Mouse (Mus musculus) testis, adult 2 months (tissue): ENCODE measurements around the gene Srgap2. TPM values are rescaled to one million over a fixed set of nuclear protein-coding genes. Genes with fewer than 3 reads are reported as not detected.

Experiments
- H3K27ac ChIP-seq: fragments of 200-500 bp; 2 replicates; pipeline ENCODE4 v1.5.1; 2012; ENCODE audit warnings: low read depth, low read length; ENCODE audit not compliant: control insufficient read depth, insufficient read depth
- H3K27me3 ChIP-seq: fragments of 200-500 bp; 2 replicates; pipeline ENCODE4 v1.6.1; 2012; ENCODE audit warnings: mild to moderate bottlenecking, low read length, moderate library complexity; ENCODE audit not compliant: control insufficient read depth, insufficient read depth
- H3K36me3 ChIP-seq: fragments of 200-500 bp; 2 replicates; pipeline ENCODE4 v1.6.1; 2012; ENCODE audit warnings: mild to moderate bottlenecking, low read length; ENCODE audit not compliant: control insufficient read depth, insufficient read depth
- H3K4me1 ChIP-seq: fragments of 200-500 bp; 2 replicates; pipeline ENCODE4 v1.6.1; 2012; ENCODE audit warnings: low read length; ENCODE audit not compliant: control insufficient read depth, insufficient read depth
- H3K4me3 ChIP-seq: fragments of 200-500 bp; 2 replicates; pipeline ENCODE4 v1.5.1; 2012; ENCODE audit warnings: low read depth, mild to moderate bottlenecking, low read length, moderate library complexity, mixed read lengths; ENCODE audit not compliant: control insufficient read depth
- CTCF ChIP-seq: fragments of 200-500 bp; IDR thresholded peaks from 2 replicates; pipeline ENCODE4 v1.5.1; 2012; ENCODE audit warnings: low read depth, mild to moderate bottlenecking, inconsistent platforms, low read length, moderate library complexity; ENCODE audit not compliant: control insufficient read depth, insufficient read depth, insufficient replicate concordance
- POLR2A ChIP-seq: fragments of 200-500 bp; IDR thresholded peaks from 2 replicates; pipeline ENCODE4 v1.6.1; 2012; ENCODE audit warnings: low read depth, mild to moderate bottlenecking, inconsistent platforms, low read length, moderate library complexity; ENCODE audit not compliant: control insufficient read depth
- polyA plus RNA-seq: library from polyadenylated mRNA; depleted of rRNA; stranded (reverse); fragments of >200 nt; gene quantifications from 2 replicates; pipeline ENCODE4 v1.2.3, GENCODE M21; 2012

Srgap2 gene
- polyA plus RNA-seq, 1 experiment: 12.6 TPM

- H3K27ac ChIP-seq: no peak overlapping the region
Observed at GRCm38 (mm10) chr1:131420660-131421059, 106.5 kb downstream of the Srgap2 start.

GRCm38 (mm10) chr1:131419307-131419706 is 107.8 kb downstream of the Srgap2 start:
- no peaks in the 10 kb centered on the region for H3K4me1 ChIP-seq
- TF ChIP-seq CTCF: no peak
- TF ChIP-seq POLR2A: no peak
- H3K27me3 ChIP-seq: no peaks in the 10 kb centered on the region
- no peak overlapping the region for H3K4me3 ChIP-seq
- H3K27ac ChIP-seq: no peak overlapping the region
- H3K36me3 ChIP-seq: no peaks in the 10 kb centered on the region

More at GRCm38 (mm10) chr1:131420660-131421059, 106.5 kb downstream of the Srgap2 start:
- Histone ChIP-seq H3K4me1 (no peaks in the 10 kb centered on the region), H3K4me3 (no peak overlapping the region), H3K36me3 (no peaks in the 10 kb centered on the region), H3K27me3 (no peaks in the 10 kb centered on the region)
- TF ChIP-seq CTCF (no peak), POLR2A (no peak)

- H3K36me3 ChIP-seq: no peaks in the 10 kb centered on the region
- H3K4me3 ChIP-seq: no peak overlapping the region
- H3K27me3 ChIP-seq: no peaks in the 10 kb centered on the region
- H3K27ac ChIP-seq: no peak overlapping the region
- H3K4me1 ChIP-seq: no peaks in the 10 kb centered on the region
- TF ChIP-seq CTCF: no peak
- TF ChIP-seq POLR2A: no peak
Observed at GRCm38 (mm10) chr1:131417821-131418660, 109.1 kb downstream of the Srgap2 start.

GRCm38 (mm10) chr1:131417059-131417750 is 109.9 kb downstream of the Srgap2 start:
- Histone ChIP-seq H3K36me3 (no peaks in the 10 kb centered on the region), H3K27me3 (no peaks in the 10 kb centered on the region), H3K4me1 (no peaks in the 10 kb centered on the region), H3K27ac (no peak overlapping the region), H3K4me3 (no peak overlapping the region)
- TF ChIP-seq POLR2A: no peak
- TF ChIP-seq CTCF: no peak

GRCm38 (mm10) chr1:131403567-131403966 is 123.6 kb downstream of the Srgap2 start:
- TF ChIP-seq CTCF: no peak
- no peak for TF ChIP-seq POLR2A
- H3K36me3 ChIP-seq: no peaks in the 10 kb centered on the region
- H3K27ac ChIP-seq: no peak overlapping the region
- no peak overlapping the region for H3K4me3 ChIP-seq
- H3K4me1 ChIP-seq: no peaks in the 10 kb centered on the region
- H3K27me3 ChIP-seq: no peaks in the 10 kb centered on the region

GRCm38 (mm10) chr1:131400844-131401243 is 126.3 kb downstream of the Srgap2 start:
- no peak overlapping the region for H3K4me3 ChIP-seq
- no peak overlapping the region for H3K27ac ChIP-seq
- TF ChIP-seq POLR2A (no peak), CTCF (no peak)
- H3K4me1 ChIP-seq: no peaks in the 10 kb centered on the region
- no peaks in the 10 kb centered on the region for H3K27me3 ChIP-seq
- H3K36me3 ChIP-seq: no peaks in the 10 kb centered on the region

GRCm38 (mm10) chr1:131398181-131398580 is 129.0 kb downstream of the Srgap2 start:
- no peak for TF ChIP-seq POLR2A
- no peak for TF ChIP-seq CTCF
- Histone ChIP-seq H3K36me3 (no peaks in the 10 kb centered on the region), H3K27ac (no peak overlapping the region)

More at GRCm38 (mm10) chr1:131398181-131398580, 129.0 kb downstream of the Srgap2 start:
- Histone ChIP-seq H3K4me3 (no peak overlapping the region), H3K27me3 (no peaks in the 10 kb centered on the region), H3K4me1 (no peaks in the 10 kb centered on the region)
